Mouse (Mus musculus) liver, adult 2 months (tissue): ENCODE results near the gene Pck2. TPM values are rescaled to one million over a fixed set of nuclear protein-coding genes. Genes with fewer than 3 reads are reported as not detected.

Experiments
- DNase-seq: peaks from one replicate; pipeline ENCODE4 v3.0.0-alpha.2; 2011; ENCODE audit warnings: low read depth, low spot score; ENCODE audit errors: extremely low read depth
- H3K27ac ChIP-seq: fragments of 200-500 bp; replicated peaks from 2 replicates; pipeline ENCODE4 v1.5.1; 2012; ENCODE audit warnings: low read depth, mild to moderate bottlenecking, control low read depth, inconsistent platforms, low read length; ENCODE audit not compliant: insufficient read depth
- H3K27me3 ChIP-seq: fragments of 200-500 bp; 2 replicates; pipeline ENCODE4 v1.6.1; 2012; ENCODE audit warnings: mild to moderate bottlenecking, moderate library complexity, low read length, inconsistent platforms; ENCODE audit not compliant: control insufficient read depth, insufficient read depth
- H3K36me3 ChIP-seq: fragments of 200-500 bp; 2 replicates; pipeline ENCODE4 v1.6.1; 2012; ENCODE audit warnings: low read length, inconsistent platforms; ENCODE audit not compliant: control insufficient read depth, insufficient read depth
- H3K4me1 ChIP-seq: fragments of 200-500 bp; 2 replicates; pipeline ENCODE4 v1.6.1; 2011; ENCODE audit warnings: low read length; ENCODE audit not compliant: control insufficient read depth, insufficient read depth
- H3K4me3 ChIP-seq: fragments of 200-500 bp; 2 replicates; pipeline ENCODE4 v1.5.1; 2011; ENCODE audit warnings: low read depth, mild to moderate bottlenecking, control low read depth, low read length, moderate library complexity; ENCODE audit not compliant: insufficient read depth
- H3K79me2 ChIP-seq: fragments of 200-500 bp; 2 replicates; pipeline ENCODE4 v1.6.1; 2012; ENCODE audit warnings: inconsistent platforms, mild to moderate bottlenecking, low read length, moderate library complexity; ENCODE audit not compliant: control insufficient read depth, insufficient read depth
- H3K9ac ChIP-seq: fragments of 200-500 bp; 2 replicates; pipeline ENCODE4 v1.6.1; 2012; ENCODE audit warnings: low read depth, mild to moderate bottlenecking, control low read depth, inconsistent platforms, low read length
- CTCF ChIP-seq: fragments of 200-500 bp; IDR thresholded peaks from 2 replicates; pipeline ENCODE4 v1.5.1; 2011; ENCODE audit warnings: low read depth, low read length, control low read depth
- POLR2A ChIP-seq: fragments of 200-500 bp; IDR thresholded peaks from 2 replicates; pipeline ENCODE4 v1.6.1; 2011; ENCODE audit warnings: low read length, control low read depth; ENCODE audit not compliant: insufficient read depth; ENCODE audit errors: extremely low read depth
- WGBS: fragments of 180-500 bp; shearing (Covaris S2); methylation state at CpG from one replicate; pipeline ENCODE4 v1.1.7; 2018; 5-methylcytosine and 5-hydroxymethylcytosine counted together
- polyA plus RNA-seq: library from polyadenylated mRNA; depleted of rRNA; stranded (reverse); fragments of >200 nt; gene quantifications from 2 replicates; pipeline ENCODE4 v1.2.3, GENCODE M21; 2012
- total RNA-seq: library from RNA; depleted of rRNA; stranded (reverse); fragments of >200 nt; gene quantifications from 2 replicates; pipeline ENCODE4 v1.2.3, GENCODE M21; 2014

The Pck2 gene
- total and polyA plus RNA-seq, 2 experiments = 1.2 to 7.3 TPM

- peaks cover 16% of the 10 kb centered on the region for H3K79me2 ChIP-seq
- peak within 1 kb of the TSS; percentile 91 for H3K9ac ChIP-seq
- DNase-seq = peak; percentile 99
- 0 out of 2 replicates have a peak, but pooled peaks have one; percentile 20 for TF ChIP-seq POLR2A
- no peak for TF ChIP-seq CTCF
- H3K27me3 ChIP-seq = no peaks in the 10 kb centered on the region
- peak within 1 kb of the TSS; percentile 81 for H3K4me3 ChIP-seq
- peaks cover 13% of the 10 kb centered on the region for H3K4me1 ChIP-seq
- peak within 1 kb of the TSS; percentile 98 for H3K27ac ChIP-seq
- WGBS = under 1% methylated on average over 51 of the region's 51 CpGs
- peaks cover 25% of the 10 kb centered on the region for H3K36me3 ChIP-seq
Measured at GRCm38 (mm10) chr14:55560202-55561073, 20.4 kb downstream of the Pck2 start, which contains the start of gene A730061H03Rik. Gene A730061H03Rik (minus strand): TSS chr14:55560406.

- WGBS = 34% methylated on average over 10 of the region's 10 CpGs
Measured at GRCm38 (mm10) chr14:55561860-55562259, 21.8 kb downstream of the Pck2 start.

GRCm38 (mm10) chr14:55563249-55563648, 23.2 kb downstream of the Pck2 start:
- TF ChIP-seq CTCF (no peak), POLR2A (no peak)
- peaks cover 16% of the 10 kb centered on the region for H3K79me2 ChIP-seq
- 83% methylated on average over 11 of the region's 11 CpGs for WGBS
- H3K4me3 ChIP-seq = no peak overlapping the region
- H3K36me3 ChIP-seq = peaks cover 45% of the 10 kb centered on the region
- peaks cover 24% of the 10 kb centered on the region for H3K4me1 ChIP-seq
- no peak for DNase-seq
- H3K9ac ChIP-seq = no peak overlapping the region
- no peaks in the 10 kb centered on the region for H3K27me3 ChIP-seq
- no peak overlapping the region for H3K27ac ChIP-seq

More at GRCm38 (mm10) chr14:55561860-55562259, 21.8 kb downstream of the Pck2 start:
- no peak for DNase-seq
- Histone ChIP-seq H3K79me2 (peaks cover 16% of the 10 kb centered on the region), H3K4me1 (peaks cover 21% of the 10 kb centered on the region), H3K27ac (peak overlapping the region; percentile 97), H3K27me3 (no peaks in the 10 kb centered on the region), H3K36me3 (peaks cover 36% of the 10 kb centered on the region), H3K4me3 (peak overlapping the region; percentile 72), H3K9ac (peak overlapping the region; percentile 91)
- TF ChIP-seq POLR2A (no peak), CTCF (no peak)

GRCm38 (mm10) chr14:55565748-55566147, 25.7 kb downstream of the Pck2 start:
- peaks cover 16% of the 10 kb centered on the region for H3K79me2 ChIP-seq
- peak overlapping the region; percentile 60 for H3K27ac ChIP-seq
- no peak overlapping the region for H3K9ac ChIP-seq
- H3K4me1 ChIP-seq = peaks cover 23% of the 10 kb centered on the region
- no peak; the same call in 1 of the 2 replicates for TF ChIP-seq CTCF
- TF ChIP-seq POLR2A = no peak
- no peaks in the 10 kb centered on the region for H3K27me3 ChIP-seq
- H3K4me3 ChIP-seq = no peak overlapping the region
- H3K36me3 ChIP-seq = peaks cover 62% of the 10 kb centered on the region
- DNase-seq = peak; percentile 89
- 16% methylated on average over 3 of the region's 3 CpGs for WGBS

- Histone ChIP-seq H3K27me3 (no peaks in the 10 kb centered on the region), H3K36me3 (peaks cover 62% of the 10 kb centered on the region), H3K27ac (peak overlapping the region; percentile 17; the same call in 1 of the 2 replicates), H3K79me2 (peaks cover 3% of the 10 kb centered on the region; the same call in 1 of the 2 replicates), H3K4me1 (peaks cover 19% of the 10 kb centered on the region), H3K9ac (no peak overlapping the region), H3K4me3 (no peak overlapping the region)
- WGBS = 24% methylated on average over 3 of the region's 3 CpGs
- DNase-seq = peak; percentile 87
- TF ChIP-seq POLR2A (no peak), CTCF (no peak)
Measured at GRCm38 (mm10) chr14:55567496-55567895, 27.4 kb downstream of the Pck2 start.

- 84% methylated on average over 2 of the region's 2 CpGs for WGBS
- H3K4me1 ChIP-seq = peaks cover 16% of the 10 kb centered on the region
- H3K27ac ChIP-seq = 0 out of 2 replicates have a peak overlapping the region, but pooled peaks have one; percentile 18
- H3K4me3 ChIP-seq = no peak overlapping the region
- H3K27me3 ChIP-seq = no peaks in the 10 kb centered on the region
- no peaks in the 10 kb centered on the region for H3K79me2 ChIP-seq
- peaks cover 37% of the 10 kb centered on the region for H3K36me3 ChIP-seq
- TF ChIP-seq CTCF (no peak), POLR2A (no peak)
- H3K9ac ChIP-seq = no peak overlapping the region
- no peak for DNase-seq
Measured at GRCm38 (mm10) chr14:55570588-55570987, 30.5 kb downstream of the Pck2 start.
